ENCODE assay signal across 8 mouse cellular contexts in genomic region chr9:32986836-32987673, GRCm38 (mm10).
A peak's percentile ranks its signal among the peaks of the same experiment; 100 is the strongest.
DNase-seq lines count a peak whose midpoint lies in the region; ATAC-seq lines count a peak whose summit lies in the region.

No protein-coding gene starts in this region.

- H3K9me3 ChIP-seq in forebrain, embryonic 12.5 days = no peaks in the 10 kb centered on the region

- no peaks in the 10 kb centered on the region for H3K4me1 ChIP-seq in forebrain, embryonic 12.5 days

- 69% methylated on average over 9 of the region's 9 CpGs for WGBS in forebrain, embryonic 12.5 days

- H3K4me3 ChIP-seq in forebrain, embryonic 12.5 days (replicated peaks) = no peak overlapping the region

- no peak overlapping the region for H3K9ac ChIP-seq in forebrain, embryonic 12.5 days

- H3K36me3 ChIP-seq in forebrain, embryonic 12.5 days (replicated peaks) = no peaks in the 10 kb centered on the region

- ATAC-seq in forebrain, embryonic 12.5 days (ENCODE audit: low FRiP score) = no peak

- intact Hi-C loops in heart, postnatal 25 days (cut with DNase I) = no loop called here

- DNase-seq in adrenal gland, adult 2 months = peak; percentile 1
- DNase-seq in adrenal gland, postnatal 36 days = no peak
- DNase-seq in ovary, postnatal 14 days (ENCODE audit: low spot score) = peak; percentile 16
- DNase-seq in ovary, adult 18-20 months (ENCODE audit: low spot score) = no peak
- peak; percentile 25 for DNase-seq in heart, postnatal 25 days (ENCODE audit: low spot score)
- no peak for DNase-seq in layer of hippocampus, postnatal 10 days (ENCODE audit: low spot score in 2 of 2)
- DNase-seq in spleen, postnatal 14 days (ENCODE audit: low spot score in 2 of 2) = no peak

- H3K27ac ChIP-seq in forebrain, embryonic 12.5 days = no peak overlapping the region

- H3K4me2 ChIP-seq in forebrain, embryonic 12.5 days = no peak overlapping the region

- H3K27me3 ChIP-seq in forebrain, embryonic 12.5 days = no peaks in the 10 kb centered on the region

Comparison
In these comparisons a context has a peak if more than half of its experiments do, and no peak if none do; other contexts are left out.
1. DNase-seq: peak in adrenal gland, adult 2 months (single experiment), ovary, postnatal 14 days (single experiment) and heart, postnatal 25 days (single experiment); none in adrenal gland, postnatal 36 days (0 of 2), ovary, adult 18-20 months (single experiment), layer of hippocampus, postnatal 10 days (0 of 2) and spleen, postnatal 14 days (0 of 2).